Mouse (Mus musculus) G1E (cell line): Measurements from ENCODE around the gene Ddx24. TPM values are rescaled to one million over a fixed set of nuclear protein-coding genes. Genes with fewer than 3 reads are reported as not detected.

ENCODE experiments used
- ATAC-seq: 2 replicates; pipeline ENCODE4 v1.8.0; 2016; ENCODE audit warnings: mild to moderate bottlenecking; ENCODE audit not compliant: insufficient number of reproducible peaks, poor library complexity, low FRiP score, severe bottlenecking; ENCODE audit errors: extremely low read depth
- DNase-seq: peaks from one replicate; pipeline ENCODE4 v3.0.0; 2012; ENCODE audit warnings: low spot score
- H3K27me3 ChIP-seq: 2 replicates; pipeline ENCODE4 v1.6.1; 2012; ENCODE audit warnings: mild to moderate bottlenecking, low read length, inconsistent platforms; ENCODE audit not compliant: insufficient read depth
- H3K36me3 ChIP-seq: replicated peaks from 2 replicates; pipeline ENCODE3; 2012; ENCODE audit warnings: mild to moderate bottlenecking, inconsistent platforms
- H3K4me1 ChIP-seq: 2 replicates; pipeline ENCODE4 v1.6.1; 2012; ENCODE audit warnings: low read depth, low read length, inconsistent platforms, mixed read lengths; ENCODE audit not compliant: insufficient read depth
- H3K4me3 ChIP-seq: 2 replicates; pipeline ENCODE4 v1.5.1; 2012; ENCODE audit warnings: low read depth, mild to moderate bottlenecking, inconsistent platforms, low read length, moderate library complexity, mixed read lengths
- H3K9me3 ChIP-seq: replicated peaks from 2 replicates; pipeline ENCODE4 v1.6.1; 2012; ENCODE audit warnings: inconsistent platforms
- CTCF ChIP-seq: IDR thresholded peaks from 2 replicates; pipeline ENCODE4 v1.5.1; 2012; ENCODE audit warnings: low read depth, low read length, inconsistent platforms, mixed read lengths
- GATA1 ChIP-seq: IDR thresholded peaks from 2 replicates; pipeline ENCODE4 v1.6.1; 2012; ENCODE audit warnings: borderline replicate concordance, low read length, inconsistent platforms, mixed read lengths
- GATA2 ChIP-seq: IDR thresholded peaks from 2 replicates; pipeline ENCODE4 v1.6.1; 2012; ENCODE audit warnings: low read depth, low read length, inconsistent platforms, borderline replicate concordance
- POLR2AphosphoS5 ChIP-seq: IDR thresholded peaks from 2 replicates; pipeline ENCODE4 v1.6.1; 2012; ENCODE audit warnings: low read depth, low read length, inconsistent platforms; ENCODE audit not compliant: insufficient replicate concordance
- TAL1 ChIP-seq: conservative IDR thresholded peaks from 2 replicates; pipeline ENCODE4 v1.6.1; 2012; ENCODE audit warnings: low read depth, low read length, inconsistent platforms, mixed read lengths
- polyA plus RNA-seq: library from polyadenylated mRNA; stranded (reverse); fragments of >175 nt; gene quantifications from 2 replicates; pipeline ENCODE4 v1.2.3, GENCODE M21; 2012
- total RNA-seq, 2 experiments: library from RNA; stranded (forward) in 1 of 2; stranded (reverse) in 1 of 2; fragments of 200-1000 nt in 1 of 2; fragments of >200 nt in 1 of 2; fragmentation: Nextera tagmentation in 1 of 2; gene quantifications; 2 replicates each; pipeline ENCODE4 v1.2.3; 2014 to 2017

Gene Ddx24
- total and polyA plus RNA-seq, 3 experiments, result 66.8 to 244 (median 243) TPM

DNA sequence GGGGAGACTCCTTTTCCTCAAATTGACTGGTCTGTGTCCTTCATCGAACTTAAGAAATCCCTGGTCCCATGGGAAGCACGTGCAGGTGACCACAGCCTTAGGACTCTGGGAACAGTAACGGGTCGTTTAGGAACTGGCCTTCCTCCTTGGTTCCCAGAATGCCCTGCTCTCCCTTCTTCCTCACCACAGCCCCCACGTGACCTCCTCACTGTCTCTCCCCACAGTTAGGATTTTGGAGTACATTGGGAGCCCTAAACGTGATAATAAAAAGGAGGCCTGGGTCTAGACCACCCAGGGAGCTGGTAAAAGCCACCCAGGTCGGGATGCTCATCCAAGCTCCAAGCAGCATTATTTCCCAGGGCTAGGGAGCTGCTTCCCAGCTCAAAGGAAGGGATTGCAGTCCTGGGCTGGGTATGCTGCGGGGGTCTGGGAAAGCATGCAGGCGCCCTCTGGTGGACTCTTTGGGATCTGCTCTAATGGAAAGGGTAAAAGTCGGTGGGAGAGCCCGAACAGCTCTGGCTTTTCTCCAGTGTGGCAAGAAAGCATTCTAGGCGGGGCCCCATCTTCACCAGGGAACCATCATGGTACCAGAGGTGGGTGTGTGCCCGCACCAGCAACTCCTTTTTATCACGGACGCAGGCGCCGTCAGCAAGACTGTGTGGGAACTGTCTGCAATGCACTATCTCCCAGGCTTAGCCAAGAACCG lies 57.9 kb downstream of the Ddx24 start:
- H3K27me3 ChIP-seq, result peaks cover 68% of the 10 kb centered on the region
- peak; percentile 48 for ATAC-seq
- H3K9me3 ChIP-seq, result no peaks in the 10 kb centered on the region
- peak; percentile 70 for DNase-seq
- peaks cover 37% of the 10 kb centered on the region for H3K4me1 ChIP-seq
- TF ChIP-seq POLR2AphosphoS5 (no peak), GATA1 (no peak), CTCF (peak; percentile 83), TAL1 (no peak)
- H3K36me3 ChIP-seq, result no peaks in the 10 kb centered on the region
- no peak overlapping the region; the same call in 1 of the 2 replicates for H3K4me3 ChIP-seq

DNA sequence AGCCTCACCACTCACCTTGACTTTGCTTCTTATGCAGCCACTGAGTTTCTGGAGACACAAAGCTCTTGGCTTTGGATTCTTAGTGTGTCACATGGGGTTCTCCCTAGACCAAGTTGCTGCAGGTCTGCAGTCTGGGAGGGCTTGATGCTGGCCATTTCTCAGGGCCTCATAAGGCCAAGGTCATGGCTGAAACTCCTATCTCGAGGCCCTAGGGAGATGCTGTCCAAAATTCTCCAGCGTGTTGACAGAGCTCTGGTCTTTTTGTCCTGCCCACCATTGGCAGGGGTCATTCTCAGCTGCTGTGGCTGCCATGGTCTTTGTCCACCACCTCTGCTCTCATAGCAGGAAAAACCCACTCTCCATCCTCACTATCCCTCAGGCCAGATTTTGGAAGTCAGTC lies 58.5 kb downstream of the Ddx24 start:
- Histone ChIP-seq H3K36me3 (no peaks in the 10 kb centered on the region), H3K4me3 (no peak overlapping the region), H3K4me1 (peaks cover 31% of the 10 kb centered on the region), H3K27me3 (peaks cover 73% of the 10 kb centered on the region), H3K9me3 (no peaks in the 10 kb centered on the region)
- TF ChIP-seq GATA2, result no peak
- TF ChIP-seq GATA1, result no peak
- TF ChIP-seq TAL1, result no peak
- no peak for TF ChIP-seq CTCF
- no peak for TF ChIP-seq POLR2AphosphoS5
- DNase-seq, result no peak
- no peak for ATAC-seq

DNA sequence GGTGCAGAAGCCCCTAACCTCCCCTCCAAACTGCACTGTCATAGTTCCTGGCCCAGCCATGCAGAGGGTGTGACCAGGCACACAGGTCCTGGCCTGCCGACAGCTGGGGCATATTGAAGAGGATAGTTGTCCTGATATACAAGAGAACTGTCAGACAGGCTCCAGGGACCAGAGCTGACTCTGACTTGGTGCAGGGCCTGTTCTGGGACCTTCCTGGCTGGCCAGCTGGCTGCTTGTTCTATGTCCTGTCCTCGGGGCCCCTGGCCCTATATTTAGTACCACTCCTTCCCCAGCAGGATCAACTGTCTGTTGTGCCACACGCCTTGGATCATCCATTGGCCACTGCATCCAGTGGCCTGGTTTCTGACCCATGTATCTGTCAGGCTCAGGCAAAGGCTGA lies 63.3 kb downstream of the Ddx24 start:
- ATAC-seq (no peak), DNase-seq (no peak)
- no peaks in the 10 kb centered on the region for H3K4me1 ChIP-seq
- peaks cover 49% of the 10 kb centered on the region for H3K27me3 ChIP-seq
- TF ChIP-seq GATA1, result no peak
- no peak for TF ChIP-seq GATA2
- no peak for TF ChIP-seq TAL1
- TF ChIP-seq POLR2AphosphoS5, result no peak
- no peak for TF ChIP-seq CTCF
- H3K4me3 ChIP-seq, result no peak overlapping the region
- H3K36me3 ChIP-seq, result no peaks in the 10 kb centered on the region
- no peaks in the 10 kb centered on the region for H3K9me3 ChIP-seq

DNA sequence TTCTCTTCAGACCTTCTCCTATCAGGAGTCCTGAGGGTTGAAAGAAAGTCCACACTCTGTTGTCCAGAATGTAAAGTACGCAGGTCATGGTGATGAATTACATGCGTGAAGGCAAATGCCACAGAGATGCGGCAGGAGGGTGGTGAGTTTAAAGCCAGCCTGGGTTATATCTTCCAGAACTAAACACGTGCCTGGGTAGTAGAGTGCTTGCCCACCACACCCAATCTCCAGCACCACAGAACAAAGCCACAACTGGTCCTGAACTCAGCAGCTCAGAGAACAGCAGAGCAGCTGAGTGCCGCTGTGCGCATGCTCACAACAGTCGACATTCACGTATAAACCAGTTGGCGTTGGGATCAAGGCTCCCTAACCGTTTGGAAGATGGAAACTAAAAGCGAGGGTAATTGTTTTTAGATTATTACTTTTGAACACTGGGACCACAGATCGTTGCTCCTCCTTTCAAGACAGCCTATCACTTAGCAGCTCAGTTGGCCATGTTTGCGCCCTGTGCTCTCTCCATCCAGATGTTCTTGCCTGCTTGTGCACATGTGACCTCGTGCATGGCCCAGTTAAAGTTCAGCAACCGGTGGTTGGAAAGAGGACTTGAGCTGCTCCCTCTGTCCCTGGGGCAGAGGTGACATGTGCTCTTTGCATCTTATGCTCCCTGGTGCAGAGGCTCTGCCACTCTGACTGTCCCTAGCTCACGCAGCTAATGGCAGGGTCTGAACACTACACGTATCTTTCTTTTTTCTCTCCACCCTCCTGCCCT lies 63.9 kb downstream of the Ddx24 start:
- Histone ChIP-seq H3K4me1 (no peaks in the 10 kb centered on the region), H3K27me3 (peaks cover 42% of the 10 kb centered on the region), H3K4me3 (no peak overlapping the region), H3K9me3 (no peaks in the 10 kb centered on the region), H3K36me3 (no peaks in the 10 kb centered on the region)
- DNase-seq (no peak), ATAC-seq (no peak)
- TF ChIP-seq TAL1 (no peak), CTCF (no peak), POLR2AphosphoS5 (no peak), GATA1 (no peak), GATA2 (no peak)

DNA sequence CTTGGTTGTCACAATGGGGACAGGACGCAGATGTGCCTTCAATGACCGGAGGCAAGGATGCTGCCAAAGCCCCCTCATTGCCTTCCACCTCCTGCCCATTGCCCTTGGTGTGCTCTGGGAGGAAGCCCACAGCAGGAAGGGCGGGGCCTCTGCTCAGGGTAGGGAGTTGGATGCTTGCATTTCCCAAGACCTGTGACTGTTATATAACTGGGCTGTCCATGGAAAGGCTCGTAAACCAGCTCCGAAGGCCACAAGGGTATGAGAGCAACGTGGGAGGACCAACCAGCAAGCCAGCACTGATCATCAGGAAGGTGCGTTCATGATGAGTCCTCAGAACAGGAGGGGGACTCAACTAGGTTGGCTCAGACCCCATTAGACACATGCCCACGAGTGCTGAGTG lies 64.8 kb downstream of the Ddx24 start:
- no peak for DNase-seq
- TF ChIP-seq GATA1, result no peak
- no peak for TF ChIP-seq CTCF
- TF ChIP-seq TAL1, result no peak
- no peak for TF ChIP-seq POLR2AphosphoS5
- no peak for TF ChIP-seq GATA2
- Histone ChIP-seq H3K9me3 (no peaks in the 10 kb centered on the region), H3K27me3 (peaks cover 33% of the 10 kb centered on the region), H3K4me3 (no peak overlapping the region), H3K36me3 (no peaks in the 10 kb centered on the region), H3K4me1 (no peaks in the 10 kb centered on the region)
- no peak for ATAC-seq

GRCm38 (mm10) chr12:103358951-103359801 lies 66.5 kb downstream of the Ddx24 start:
- ATAC-seq (no peak), DNase-seq (no peak)
- no peaks in the 10 kb centered on the region for H3K9me3 ChIP-seq
- TF ChIP-seq GATA2 (no peak), GATA1 (no peak), POLR2AphosphoS5 (no peak), TAL1 (no peak), CTCF (no peak)
- no peaks in the 10 kb centered on the region for H3K4me1 ChIP-seq
- H3K4me3 ChIP-seq, result no peak overlapping the region
- H3K36me3 ChIP-seq, result no peaks in the 10 kb centered on the region
- H3K27me3 ChIP-seq, result peaks cover 23% of the 10 kb centered on the region; the same call in 1 of the 2 replicates
